In genomic region chr8:47553613-47554012, GRCm38 (mm10) we compare ENCODE assay signal across 10 mouse cellular contexts. TPM values are rescaled to one million over a fixed set of nuclear protein-coding genes. Genes with fewer than 3 reads are reported as not detected.
DNase-seq lines count a peak whose midpoint lies in the region; ATAC-seq and TF ChIP-seq lines count a peak whose summit lies in the region.
"Had no signal": no experiment of that assay in that cellular context is flagged by ENCODE, and none has a peak within 500 bp of the region (broad histone marks: within the 10 kb centered on the region; RNA-seq: fewer than 3 reads in every experiment).

No protein-coding gene starts in this region.

- H3K9ac ChIP-seq in kidney, embryonic 15.5 days: no peak overlapping the region
- H3K9ac ChIP-seq: forebrain, embryonic 15.5 days had no signal

- WGBS in kidney, embryonic 15.5 days: 85% methylated on average over 6 of the region's 6 CpGs
- WGBS in cerebellum, adult 2 months: 83% methylated on average over 6 of the region's 6 CpGs

- peaks cover 41% of the 10 kb centered on the region for H3K36me3 ChIP-seq in kidney, embryonic 15.5 days

- no peak for TF ChIP-seq CTCF in cerebellum, adult 2 months (IDR thresholded peaks at IDR 0.05; ENCODE audit: borderline replicate concordance, insufficient read depth, low read depth, low read length)

- DNase-seq in kidney, adult 18-20 months: peak; percentile 13
- DNase-seq in ES-CJ7 (ENCODE audit: low read depth, low spot score) (peak; percentile 61), adipocyte (ENCODE audit: low spot score) (peak; percentile 12)
- peak; percentile 18 for DNase-seq in lung, postnatal 14 days
- DNase-seq in cerebellum, adult 2 months: no peak
- DNase-seq in urinary bladder, adult 2 months (ENCODE audit: low spot score): no peak
- DNase-seq: heart, postnatal 36 days; thymus, postnatal 25 days had no signal

- TF ChIP-seq POLR2A in cerebellum, adult 2 months (IDR thresholded peaks at IDR 0.05; ENCODE audit: borderline replicate concordance, insufficient read depth, low read length): no peak

- no peak overlapping the region for H3K4me2 ChIP-seq in kidney, embryonic 15.5 days
- H3K4me2 ChIP-seq: forebrain, embryonic 15.5 days had no signal

- no peaks in the 10 kb centered on the region for H3K27me3 ChIP-seq in kidney, embryonic 15.5 days
- H3K27me3 ChIP-seq in cerebellum, adult 2 months (ENCODE audit: control insufficient read depth, insufficient read depth, low read length): no peaks in the 10 kb centered on the region
- H3K27me3 ChIP-seq: forebrain, embryonic 15.5 days had no signal

- 0 out of 2 replicates have a peak, but pooled peaks cover 3% of the 10 kb centered on the region for H3K4me1 ChIP-seq in kidney, embryonic 15.5 days
- H3K4me1 ChIP-seq in cerebellum, adult 2 months (ENCODE audit: control insufficient read depth, insufficient read depth, low read length): no peaks in the 10 kb centered on the region
- H3K4me1 ChIP-seq: forebrain, embryonic 15.5 days had no signal

- no peak overlapping the region for H3K4me3 ChIP-seq in kidney, embryonic 15.5 days (replicated peaks)
- no peak overlapping the region for H3K4me3 ChIP-seq in cerebellum, adult 2 months (replicated peaks; ENCODE audit: insufficient read depth, low read depth, low read length)
- H3K4me3 ChIP-seq: forebrain, embryonic 15.5 days had no signal

- H3K9me3 ChIP-seq in kidney, embryonic 15.5 days (replicated peaks): no peaks in the 10 kb centered on the region
- H3K9me3 ChIP-seq: forebrain, embryonic 15.5 days had no signal

- no peak overlapping the region for H3K27ac ChIP-seq in kidney, embryonic 15.5 days
- H3K27ac ChIP-seq in cerebellum, adult 2 months (ENCODE audit: insufficient read depth, low read length): no peak overlapping the region
- H3K27ac ChIP-seq: forebrain, embryonic 15.5 days had no signal

- ATAC-seq in kidney, embryonic 15.5 days (replicated peaks; ENCODE audit: low FRiP score): no peak
- ATAC-seq: forebrain, embryonic 15.5 days had no signal

RNA-seq across cellular contexts. Expression of gene Rwdd4a, which starts 20.1 kb away (rescaled TPM):
- polyA plus RNA-seq in kidney, embryonic 15.5 days (2015; fragmentation: Nextera tagmentation; extraction: Ambion mirVana): 38.5 and 38.7 TPM in 2 replicates
- 23.4 and 23.7 TPM in 2 replicates for polyA plus RNA-seq in cerebellum, adult 2 months (2012; rRNA removed)
- 16.5 and 16.9 TPM in 2 replicates for polyA plus RNA-seq in urinary bladder, adult 2 months (2012; rRNA removed)

RNA-seq across cellular contexts. Expression of gene Trappc11, which starts 20.3 kb away (rescaled TPM):
- 32.5 and 34.5 TPM in 2 replicates for polyA plus RNA-seq in kidney, embryonic 15.5 days (2015; fragmentation: Nextera tagmentation; extraction: Ambion mirVana)
- 39.6 and 42.9 TPM in 2 replicates for polyA plus RNA-seq in cerebellum, adult 2 months (2012; rRNA removed)
- 24.8 and 27.4 TPM in 2 replicates for polyA plus RNA-seq in urinary bladder, adult 2 months (2012; rRNA removed)

Comparison
In these comparisons a context has a peak if more than half of its experiments do, and no peak if none do; other contexts are left out.
1. DNase-seq: peak in kidney, adult 18-20 months (single experiment), ES-CJ7 (single experiment), adipocyte (single experiment) and lung, postnatal 14 days (single experiment); none in cerebellum, adult 2 months (0 of 2) and urinary bladder, adult 2 months (single experiment).